Mouse (Mus musculus) MEL (cell line): Measurements from ENCODE around the gene Retreg2.
A peak's percentile ranks its signal among the peaks of the same experiment; 100 is the strongest.

Experiments used
- POLR2A ChIP-seq, 2 experiments: IDR thresholded peaks; 2 replicates each; pipeline ENCODE4 v1.6.1; 2011 to 2012; ENCODE audit warnings: low read length in 2 of 2, mild to moderate bottlenecking in 2 of 2, control low read depth in 1 of 2, improper control_type of control experiment in 1 of 2, low read depth in 1 of 2, moderate library complexity in 1 of 2; ENCODE audit not compliant: control insufficient read depth in 1 of 2, insufficient read depth in 1 of 2, poor library complexity in 1 of 2
- TAL1 ChIP-seq: IDR thresholded peaks from 2 replicates; pipeline ENCODE4 v1.6.1; 2012; ENCODE audit warnings: mild to moderate bottlenecking, inconsistent platforms, low read length, moderate library complexity, mixed read lengths

- peak; percentile 67 to 85 for TF ChIP-seq POLR2A (IDR thresholded peaks at IDR 0.05; ENCODE audit: control insufficient read depth in 1 of 2, insufficient read depth in 1 of 2, low read depth in 1 of 2, low read length in 2 of 2, poor library complexity in 1 of 2)
- no peak for TF ChIP-seq TAL1
Observed at GRCm38 (mm10) chr1:75141486-75142190, 940 bp upstream of the Retreg2 start.
